Comparison of ENCODE assay signal across 8 mouse cellular contexts in genomic region chr9:64281781-64282178, GRCm38 (mm10). TPM values are rescaled to one million over a fixed set of nuclear protein-coding genes. Genes with fewer than 3 reads are reported as not detected.
DNase-seq lines count a peak whose midpoint lies in the region; ATAC-seq and TF ChIP-seq lines count a peak whose summit lies in the region.

No protein-coding gene starts in this region.

- DNase-seq in heart, postnatal 0 days (ENCODE audit: low spot score), result no peak
- DNase-seq in heart, adult 11 months, result no peak
- DNase-seq in Patski (ENCODE audit: low read depth, low spot score), result no peak
- DNase-seq in urinary bladder, adult 18-20 months (ENCODE audit: low spot score in 2 of 2), result no peak
- DNase-seq in thymus, postnatal 36 days, result no peak
- DNase-seq in adrenal gland, postnatal 14 days, result no peak

- no peaks in the 10 kb centered on the region for H3K9me3 ChIP-seq in heart, postnatal 0 days (replicated peaks; ENCODE audit: control insufficient read depth, low read length)
- no peaks in the 10 kb centered on the region for H3K9me3 ChIP-seq in hindbrain, embryonic 13.5 days
- H3K9me3 ChIP-seq in midbrain, embryonic 15.5 days, result no peaks in the 10 kb centered on the region

- 0% methylated on average over 24 of the region's 24 CpGs for WGBS in heart, postnatal 0 days
- WGBS in hindbrain, embryonic 13.5 days, result under 1% methylated on average over 24 of the region's 24 CpGs
- WGBS in midbrain, embryonic 15.5 days, result 0% methylated on average over 24 of the region's 24 CpGs

- CTCF ChIA-PET in Patski (lab: Charles Lee), result no interaction called here

- no peak for TF ChIP-seq CTCF in heart, postnatal 0 days (IDR thresholded peaks at IDR 0.05; ENCODE audit: low read depth)
- no peak for TF ChIP-seq CTCF in Patski (IDR thresholded peaks at IDR 0.05)

- peak overlapping the region; percentile 82 for H3K4me3 ChIP-seq in heart, postnatal 0 days (ENCODE audit: low read depth, low read length)
- peak overlapping the region; percentile 81 for H3K4me3 ChIP-seq in hindbrain, embryonic 13.5 days
- peak overlapping the region; percentile 93 for H3K4me3 ChIP-seq in midbrain, embryonic 15.5 days

- TF ChIP-seq EP300 in heart, postnatal 0 days (IDR thresholded peaks at IDR 0.05; ENCODE audit: low read depth), result no peak

- peak overlapping the region; percentile 84 for H3K4me2 ChIP-seq in heart, postnatal 0 days (ENCODE audit: low read depth, low read length)
- peak overlapping the region; percentile 67 for H3K4me2 ChIP-seq in hindbrain, embryonic 13.5 days
- peak overlapping the region; percentile 78 for H3K4me2 ChIP-seq in midbrain, embryonic 15.5 days

- ATAC-seq in heart, postnatal 0 days (ENCODE audit: insufficient read depth, low read depth), result peak; percentile 80
- ATAC-seq in Patski, result peak; percentile 62
- ATAC-seq in hindbrain, embryonic 13.5 days (ENCODE audit: low FRiP score), result peak; percentile 93
- peak; percentile 89 for ATAC-seq in midbrain, embryonic 15.5 days (replicated peaks)

- H3K27ac ChIP-seq in heart, postnatal 0 days (ENCODE audit: low read depth), result peak overlapping the region; percentile 84
- peak overlapping the region; percentile 87 for H3K27ac ChIP-seq in hindbrain, embryonic 13.5 days
- H3K27ac ChIP-seq in midbrain, embryonic 15.5 days, result peak overlapping the region; percentile 88

- no peaks in the 10 kb centered on the region for H3K27me3 ChIP-seq in heart, postnatal 0 days (ENCODE audit: control insufficient read depth, insufficient read depth, low read length)
- H3K27me3 ChIP-seq in Patski, result no peaks in the 10 kb centered on the region
- no peaks in the 10 kb centered on the region for H3K27me3 ChIP-seq in hindbrain, embryonic 13.5 days
- no peaks in the 10 kb centered on the region for H3K27me3 ChIP-seq in midbrain, embryonic 15.5 days (replicated peaks)

- H3K9ac ChIP-seq in heart, postnatal 0 days (replicated peaks; ENCODE audit: low read depth, low read length), result peak overlapping the region; percentile 89
- H3K9ac ChIP-seq in hindbrain, embryonic 13.5 days, result peak overlapping the region; percentile 90
- H3K9ac ChIP-seq in midbrain, embryonic 15.5 days, result peak overlapping the region; percentile 99

- POLR2A ChIA-PET in Patski (lab: Charles Lee), result no interaction called here

- H3K4me1 ChIP-seq in heart, postnatal 0 days (ENCODE audit: control insufficient read depth, insufficient read depth), result 0 out of 2 replicates have a peak, but pooled peaks cover 7% of the 10 kb centered on the region
- peaks cover 9% of the 10 kb centered on the region for H3K4me1 ChIP-seq in hindbrain, embryonic 13.5 days (replicated peaks)
- H3K4me1 ChIP-seq in midbrain, embryonic 15.5 days, result peaks cover 10% of the 10 kb centered on the region

- H3K36me3 ChIP-seq in heart, postnatal 0 days (replicated peaks; ENCODE audit: control insufficient read depth, insufficient read depth, low read length), result no peaks in the 10 kb centered on the region
- no peaks in the 10 kb centered on the region for H3K36me3 ChIP-seq in hindbrain, embryonic 13.5 days
- no peaks in the 10 kb centered on the region for H3K36me3 ChIP-seq in midbrain, embryonic 15.5 days (replicated peaks)

- in situ Hi-C loops in Patski (cut with MboI; ENCODE audit: low pct_unique_long_range_greater_than_20kb), result no loop called here

RNA-seq across cellular contexts. Expression of gene Tipin, which starts 0.4 kb away (rescaled TPM):
- 19.8 and 20.9 TPM in 2 replicates for total RNA-seq in heart, postnatal 0 days (2014; rRNA removed; ENCODE audit: low replicate concordance)
- polyA plus RNA-seq in heart, postnatal 0 days (2015; fragmentation: Nextera tagmentation; extraction: Ambion mirVana), result 54.1 and 60.7 TPM in 2 replicates
- 50.2 TPM for polyA plus RNA-seq in Patski (2021)
- 88.3 and 90.3 TPM in 2 replicates for polyA plus RNA-seq in hindbrain, embryonic 13.5 days (2015; fragmentation: Nextera tagmentation; extraction: Ambion mirVana)
- 57.0 and 67.9 TPM in 2 replicates for polyA plus RNA-seq in midbrain, embryonic 15.5 days (2015; fragmentation: Nextera tagmentation; extraction: Ambion mirVana)
- total RNA-seq in adrenal gland, postnatal 14 days (2021), result 29.8 and 32.3 TPM in 2 replicates

RNA-seq across cellular contexts. Expression of gene Map2k1, which starts 28.3 kb away (rescaled TPM):
- 110 and 149 TPM in 2 replicates for total RNA-seq in heart, postnatal 0 days (2014; rRNA removed; ENCODE audit: low replicate concordance)
- polyA plus RNA-seq in heart, postnatal 0 days (2015; fragmentation: Nextera tagmentation; extraction: Ambion mirVana), result 57.1 and 57.7 TPM in 2 replicates
- polyA plus RNA-seq in Patski (2021), result 115 TPM
- 51.2 and 52.0 TPM in 2 replicates for polyA plus RNA-seq in hindbrain, embryonic 13.5 days (2015; fragmentation: Nextera tagmentation; extraction: Ambion mirVana)
- 56.9 and 60.1 TPM in 2 replicates for polyA plus RNA-seq in midbrain, embryonic 15.5 days (2015; fragmentation: Nextera tagmentation; extraction: Ambion mirVana)
- 55.4 and 58.9 TPM in 2 replicates for total RNA-seq in adrenal gland, postnatal 14 days (2021)

RNA-seq across cellular contexts. Expression of gene Uchl4, which starts 46.8 kb away (rescaled TPM):
- total RNA-seq in heart, postnatal 0 days (2014; rRNA removed; ENCODE audit: low replicate concordance), result not detected in 2 replicates
- 0.75 and 1.1 TPM in 2 replicates for polyA plus RNA-seq in heart, postnatal 0 days (2015; fragmentation: Nextera tagmentation; extraction: Ambion mirVana)
- 10.3 TPM for polyA plus RNA-seq in Patski (2021)
- 2.9 and 3.1 TPM in 2 replicates for polyA plus RNA-seq in hindbrain, embryonic 13.5 days (2015; fragmentation: Nextera tagmentation; extraction: Ambion mirVana)
- 2.6 and 2.7 TPM in 2 replicates for polyA plus RNA-seq in midbrain, embryonic 15.5 days (2015; fragmentation: Nextera tagmentation; extraction: Ambion mirVana)
- 1.5 and 3.0 TPM in 2 replicates for total RNA-seq in adrenal gland, postnatal 14 days (2021)

RNA-seq across cellular contexts. Expression of gene Dis3l, which starts 59.3 kb away (rescaled TPM):
- total RNA-seq in heart, postnatal 0 days (2014; rRNA removed; ENCODE audit: low replicate concordance), result 11.8 and 18.9 TPM in 2 replicates
- polyA plus RNA-seq in heart, postnatal 0 days (2015; fragmentation: Nextera tagmentation; extraction: Ambion mirVana), result 11.4 and 12.9 TPM in 2 replicates
- polyA plus RNA-seq in Patski (2021), result 21.8 TPM
- 20.1 and 21.4 TPM in 2 replicates for polyA plus RNA-seq in hindbrain, embryonic 13.5 days (2015; fragmentation: Nextera tagmentation; extraction: Ambion mirVana)
- 22.8 and 25.5 TPM in 2 replicates for polyA plus RNA-seq in midbrain, embryonic 15.5 days (2015; fragmentation: Nextera tagmentation; extraction: Ambion mirVana)
- total RNA-seq in adrenal gland, postnatal 14 days (2021), result 16.8 and 20.1 TPM in 2 replicates
